Mouse (Mus musculus): Measurements from ENCODE around the gene Cdk5rap2.

- TF ChIP-seq CTCF (IDR thresholded peaks at IDR 0.05; ENCODE audit: control insufficient read depth, insufficient read depth, insufficient replicate concordance, low read depth, low read length) (no peak), POLR2A (IDR thresholded peaks at IDR 0.05; ENCODE audit: control insufficient read depth, low read depth, low read length) (no peak)
Measured at GRCm38 (mm10) chr4:70354448-70354847, 55.8 kb downstream of the Cdk5rap2 start.
